Mouse (Mus musculus) G1E (cell line): ENCODE data around the gene Edc3. TPM values are rescaled to one million over a fixed set of nuclear protein-coding genes. Genes with fewer than 3 reads are reported as not detected.
A peak's percentile ranks its signal among the peaks of the same experiment; 100 is the strongest.

Source experiments
- ATAC-seq: 2 replicates; pipeline ENCODE4 v1.8.0; 2016; ENCODE audit warnings: mild to moderate bottlenecking; ENCODE audit not compliant: insufficient number of reproducible peaks, poor library complexity, low FRiP score, severe bottlenecking; ENCODE audit errors: extremely low read depth
- DNase-seq: peaks from one replicate; pipeline ENCODE4 v3.0.0; 2012; ENCODE audit warnings: low spot score
- H3K27me3 ChIP-seq: 2 replicates; pipeline ENCODE4 v1.6.1; 2012; ENCODE audit warnings: mild to moderate bottlenecking, low read length, inconsistent platforms; ENCODE audit not compliant: insufficient read depth
- H3K36me3 ChIP-seq: replicated peaks from 2 replicates; pipeline ENCODE3; 2012; ENCODE audit warnings: mild to moderate bottlenecking, inconsistent platforms
- H3K4me1 ChIP-seq: 2 replicates; pipeline ENCODE4 v1.6.1; 2012; ENCODE audit warnings: low read depth, low read length, inconsistent platforms, mixed read lengths; ENCODE audit not compliant: insufficient read depth
- H3K4me3 ChIP-seq: 2 replicates; pipeline ENCODE4 v1.5.1; 2012; ENCODE audit warnings: low read depth, mild to moderate bottlenecking, inconsistent platforms, low read length, moderate library complexity, mixed read lengths
- H3K9me3 ChIP-seq: replicated peaks from 2 replicates; pipeline ENCODE4 v1.6.1; 2012; ENCODE audit warnings: inconsistent platforms
- CTCF ChIP-seq: IDR thresholded peaks from 2 replicates; pipeline ENCODE4 v1.5.1; 2012; ENCODE audit warnings: low read depth, low read length, inconsistent platforms, mixed read lengths
- GATA1 ChIP-seq: IDR thresholded peaks from 2 replicates; pipeline ENCODE4 v1.6.1; 2012; ENCODE audit warnings: borderline replicate concordance, low read length, inconsistent platforms, mixed read lengths
- GATA2 ChIP-seq: IDR thresholded peaks from 2 replicates; pipeline ENCODE4 v1.6.1; 2012; ENCODE audit warnings: low read depth, low read length, inconsistent platforms, borderline replicate concordance
- POLR2AphosphoS5 ChIP-seq: IDR thresholded peaks from 2 replicates; pipeline ENCODE4 v1.6.1; 2012; ENCODE audit warnings: low read depth, low read length, inconsistent platforms; ENCODE audit not compliant: insufficient replicate concordance
- TAL1 ChIP-seq: conservative IDR thresholded peaks from 2 replicates; pipeline ENCODE4 v1.6.1; 2012; ENCODE audit warnings: low read depth, low read length, inconsistent platforms, mixed read lengths
- polyA plus RNA-seq: library from polyadenylated mRNA; stranded (reverse); fragments of >175 nt; gene quantifications from 2 replicates; pipeline ENCODE4 v1.2.3, GENCODE M21; 2012
- total RNA-seq, 2 experiments: library from RNA; stranded (forward) in 1 of 2; stranded (reverse) in 1 of 2; fragments of 200-1000 nt in 1 of 2; fragments of >200 nt in 1 of 2; fragmentation: Nextera tagmentation in 1 of 2; gene quantifications; 2 replicates each; pipeline ENCODE4 v1.2.3; 2014 to 2017

Gene Edc3
- total and polyA plus RNA-seq, 3 experiments, result 5.7 to 13.2 (median 9.5) TPM

DNA sequence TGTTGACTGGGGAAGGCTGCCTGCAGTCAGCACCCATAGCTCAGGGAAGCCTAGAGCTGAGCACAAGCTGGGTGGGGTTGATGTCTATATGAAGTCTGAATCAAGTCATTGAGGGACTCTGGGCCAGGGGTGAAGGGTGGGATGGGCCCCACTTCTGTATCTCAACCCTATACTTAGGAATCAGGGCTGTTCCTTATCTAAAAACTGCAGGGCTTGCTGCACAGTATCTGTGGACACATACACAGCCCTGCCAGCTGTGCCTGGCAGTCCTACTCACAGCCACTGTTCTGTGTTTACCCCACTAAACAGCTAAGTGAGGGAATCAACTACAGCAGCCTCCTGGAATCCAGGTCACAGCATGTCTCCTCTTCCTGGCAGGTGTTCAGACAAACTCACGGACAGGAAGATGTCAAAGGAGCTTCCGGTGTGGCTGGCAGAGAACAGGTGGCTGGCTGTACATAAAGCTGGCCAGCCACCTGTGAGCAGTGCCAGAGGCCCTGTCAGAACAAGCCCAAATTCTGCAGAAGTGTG is 61.3 kb downstream of the Edc3 start:
- ATAC-seq, result peak; percentile 74
- peak overlapping the region; percentile 53; the same call in 1 of the 2 replicates for H3K4me3 ChIP-seq

DNA sequence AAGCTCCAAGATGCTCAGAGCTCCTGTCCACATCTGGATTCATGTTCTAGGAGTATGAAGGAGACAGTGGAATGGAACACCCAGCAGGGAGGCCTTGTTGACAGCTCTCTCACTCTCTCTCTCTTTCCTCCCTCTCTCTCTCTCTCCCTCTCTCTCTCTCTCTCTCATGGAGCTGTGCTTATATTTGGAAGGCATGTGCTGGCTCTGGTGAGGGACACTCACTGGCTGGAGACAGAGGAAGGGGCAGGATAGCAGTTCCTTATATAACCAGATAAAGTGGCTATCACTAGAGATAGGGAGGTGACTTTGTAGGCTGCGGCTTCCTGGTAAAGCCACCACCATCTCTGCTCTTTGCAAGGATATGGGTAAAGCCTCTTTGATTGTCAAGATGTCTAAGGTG is 61.9 kb downstream of the Edc3 start:
- Histone ChIP-seq H3K4me1 (peaks cover 84% of the 10 kb centered on the region), H3K27me3 (no peaks in the 10 kb centered on the region; the same call in 1 of the 2 replicates), H3K4me3 (peak overlapping the region; percentile 53; the same call in 1 of the 2 replicates), H3K9me3 (no peaks in the 10 kb centered on the region), H3K36me3 (no peaks in the 10 kb centered on the region)
- DNase-seq (no peak), ATAC-seq (no peak)
- TF ChIP-seq POLR2AphosphoS5 (no peak), CTCF (no peak), GATA2 (no peak), GATA1 (no peak), TAL1 (no peak)

More for the DNA sequence above, 61.3 kb downstream of the Edc3 start:
- DNase-seq, result peak; percentile 77
- no peaks in the 10 kb centered on the region for H3K36me3 ChIP-seq
- H3K9me3 ChIP-seq, result no peaks in the 10 kb centered on the region
- TF ChIP-seq GATA2 (peak; percentile 63; the same call in 1 of the 2 replicates), POLR2AphosphoS5 (no peak), CTCF (no peak), TAL1 (peak; percentile 98), GATA1 (no peak)
- H3K4me1 ChIP-seq, result peaks cover 78% of the 10 kb centered on the region
- H3K27me3 ChIP-seq, result no peaks in the 10 kb centered on the region; the same call in 1 of the 2 replicates

DNA sequence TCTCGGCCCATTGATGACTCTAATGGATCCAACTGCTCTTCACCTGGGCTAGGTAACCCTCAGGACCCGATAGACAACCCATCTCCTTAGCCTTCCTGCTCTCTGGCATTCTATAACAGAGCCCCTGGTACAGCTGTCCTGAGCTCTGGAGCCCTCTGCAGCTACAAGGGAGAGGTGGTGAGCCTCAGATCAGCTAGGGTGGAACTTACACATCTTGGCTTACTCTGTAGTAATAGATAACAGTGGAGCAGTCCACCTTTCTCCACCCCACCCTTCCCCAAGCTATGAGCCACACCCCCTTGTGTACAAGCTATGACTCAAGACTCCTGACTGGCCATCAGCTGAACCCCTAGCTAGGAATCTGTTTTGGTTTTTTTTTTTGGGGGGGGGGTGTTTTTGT is 62.5 kb downstream of the Edc3 start:
- TF ChIP-seq TAL1, result peak; percentile 40; the same call in 1 of the 2 replicates
- TF ChIP-seq CTCF, result no peak
- DNase-seq (peak; percentile 53), ATAC-seq (peak; percentile 43; the same call in 1 of the 2 replicates)
- Histone ChIP-seq H3K27me3 (peaks cover 2% of the 10 kb centered on the region; the same call in 1 of the 2 replicates), H3K9me3 (no peaks in the 10 kb centered on the region), H3K4me3 (peak overlapping the region; percentile 40; the same call in 1 of the 2 replicates), H3K36me3 (no peaks in the 10 kb centered on the region), H3K4me1 (peaks cover 86% of the 10 kb centered on the region)

DNA sequence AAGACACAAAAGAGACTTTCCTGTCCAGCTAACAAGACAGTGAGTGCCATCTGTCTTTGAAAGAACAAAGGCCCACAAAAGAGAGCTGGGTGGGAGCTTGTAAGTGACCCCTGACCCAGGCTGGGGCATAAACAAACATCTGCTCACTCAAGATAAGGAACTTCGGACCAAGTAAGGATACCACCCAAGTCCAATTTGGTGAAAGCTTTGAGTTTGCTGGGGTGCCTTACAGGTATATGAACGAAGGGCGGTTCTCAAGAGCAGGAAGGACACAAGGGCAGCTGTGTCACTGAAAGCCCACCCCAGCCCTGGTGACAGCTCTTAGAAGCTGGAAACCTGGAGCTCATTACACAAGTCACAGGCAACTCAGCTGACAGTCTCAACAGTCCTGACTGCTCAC is 65.4 kb downstream of the Edc3 start:
- no peak overlapping the region for H3K4me3 ChIP-seq
- H3K36me3 ChIP-seq, result no peaks in the 10 kb centered on the region
- no peak for DNase-seq
- no peak for ATAC-seq
- H3K4me1 ChIP-seq, result peaks cover 75% of the 10 kb centered on the region
- H3K9me3 ChIP-seq, result no peaks in the 10 kb centered on the region
- TF ChIP-seq GATA2 (no peak), GATA1 (no peak), CTCF (no peak), TAL1 (no peak; the same call in 1 of the 2 replicates), POLR2AphosphoS5 (no peak)
- peaks cover 18% of the 10 kb centered on the region for H3K27me3 ChIP-seq

DNA sequence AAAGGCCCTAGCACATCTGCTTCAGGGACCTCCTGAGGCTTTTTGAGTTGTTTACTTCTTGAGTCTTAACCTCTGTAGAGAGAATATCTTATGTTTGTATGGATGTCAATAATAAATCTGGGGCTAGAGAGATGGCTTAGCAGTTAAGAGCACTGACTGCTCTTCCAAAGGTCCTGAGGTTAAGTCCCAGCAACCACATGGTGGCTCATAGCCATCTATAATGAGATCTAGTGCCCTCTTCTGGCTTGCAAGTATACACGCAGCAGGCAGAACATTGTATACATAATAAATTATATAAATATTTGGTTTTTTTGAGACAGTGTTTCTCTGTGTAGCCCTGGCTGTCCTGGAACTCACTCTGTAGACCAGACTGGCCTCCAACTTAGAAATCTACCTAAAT is 65.8 kb downstream of the Edc3 start:
- Histone ChIP-seq H3K4me1 (peaks cover 71% of the 10 kb centered on the region), H3K4me3 (no peak overlapping the region), H3K27me3 (peaks cover 21% of the 10 kb centered on the region), H3K9me3 (no peaks in the 10 kb centered on the region), H3K36me3 (no peaks in the 10 kb centered on the region)
- TF ChIP-seq GATA1 (no peak), GATA2 (no peak), POLR2AphosphoS5 (no peak), TAL1 (no peak), CTCF (no peak)
- no peak for DNase-seq
- ATAC-seq, result no peak

DNA sequence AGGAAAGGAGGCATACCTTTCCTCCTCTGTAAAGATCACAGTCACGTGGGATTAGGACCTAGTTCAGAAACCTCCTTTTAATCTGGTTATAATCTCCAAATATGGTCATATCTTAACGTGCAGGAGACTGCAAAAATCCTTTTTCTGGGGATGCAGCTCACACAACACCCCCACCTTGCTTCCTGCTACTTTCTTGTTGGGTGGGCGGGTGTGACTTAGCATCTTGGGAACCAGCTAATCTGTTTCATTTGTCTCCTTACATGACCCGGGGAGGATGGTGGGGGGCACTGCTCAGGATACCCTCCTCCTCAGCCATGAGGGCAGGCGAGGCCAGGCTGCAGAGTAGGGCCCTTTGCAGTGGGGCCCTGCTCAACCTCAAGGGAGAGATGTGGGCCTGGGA is 66.7 kb downstream of the Edc3 start:
- Histone ChIP-seq H3K27me3 (peaks cover 21% of the 10 kb centered on the region), H3K4me1 (peaks cover 63% of the 10 kb centered on the region), H3K4me3 (no peak overlapping the region), H3K9me3 (no peaks in the 10 kb centered on the region), H3K36me3 (no peaks in the 10 kb centered on the region)
- TF ChIP-seq POLR2AphosphoS5 (no peak), GATA2 (no peak), TAL1 (no peak), CTCF (no peak), GATA1 (no peak)
- DNase-seq, result no peak
- ATAC-seq, result no peak

DNA sequence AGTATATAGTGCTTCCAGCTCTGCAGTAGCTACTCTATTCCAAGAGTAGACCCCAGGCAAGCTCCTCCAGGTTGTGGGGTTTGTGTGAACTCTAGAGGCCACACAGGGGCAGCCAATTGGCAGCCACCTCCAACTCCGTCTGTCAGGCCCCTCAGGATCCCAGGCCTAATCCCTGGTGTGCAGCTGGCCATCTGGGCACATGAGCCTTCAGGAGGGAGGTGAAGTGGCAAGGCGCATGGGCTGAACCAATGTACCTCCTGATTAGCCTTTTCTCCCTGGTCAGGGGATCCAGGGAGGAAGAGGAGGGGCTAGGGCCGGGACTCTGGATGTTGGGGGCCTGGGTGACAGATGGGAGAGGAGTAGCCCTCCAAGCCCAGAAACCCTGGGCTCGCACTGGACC is 67.4 kb downstream of the Edc3 start:
- Histone ChIP-seq H3K4me3 (no peak overlapping the region), H3K27me3 (peaks cover 21% of the 10 kb centered on the region), H3K36me3 (no peaks in the 10 kb centered on the region), H3K9me3 (no peaks in the 10 kb centered on the region), H3K4me1 (peaks cover 59% of the 10 kb centered on the region)
- TF ChIP-seq GATA1, result no peak
- TF ChIP-seq GATA2, result no peak
- TF ChIP-seq POLR2AphosphoS5, result no peak
- no peak for TF ChIP-seq CTCF
- TF ChIP-seq TAL1, result no peak
- ATAC-seq (no peak), DNase-seq (no peak)
